Mouse (Mus musculus): ENCODE data around the gene Unc5a.

- TF ChIP-seq CTCF (IDR thresholded peaks at IDR 0.05; ENCODE audit: low read depth, low read length) (no peak), POLR2A (IDR thresholded peaks at IDR 0.05; ENCODE audit: extremely low read depth, insufficient read depth, low read length) (no peak)
Observed at GRCm38 (mm10) chr13:54994576-54994975, 45.4 kb downstream of the Unc5a start.
